Mouse (Mus musculus) megakaryocyte, adult 5-6 weeks (primary cell): ENCODE measurements at regions not wholly inside any gene's neighbourhood (a gene's known extent, or its start where the extent isn't known, plus 50 kb on each side); places are given as distances from the start of the nearest gene placed in this dataset.

Source experiments
- ATAC-seq: 2 replicates; pipeline ENCODE4 v1.8.0; 2016; ENCODE audit warnings: mild to moderate bottlenecking, inconsistent platforms; ENCODE audit not compliant: poor library complexity, severe bottlenecking

DNA sequence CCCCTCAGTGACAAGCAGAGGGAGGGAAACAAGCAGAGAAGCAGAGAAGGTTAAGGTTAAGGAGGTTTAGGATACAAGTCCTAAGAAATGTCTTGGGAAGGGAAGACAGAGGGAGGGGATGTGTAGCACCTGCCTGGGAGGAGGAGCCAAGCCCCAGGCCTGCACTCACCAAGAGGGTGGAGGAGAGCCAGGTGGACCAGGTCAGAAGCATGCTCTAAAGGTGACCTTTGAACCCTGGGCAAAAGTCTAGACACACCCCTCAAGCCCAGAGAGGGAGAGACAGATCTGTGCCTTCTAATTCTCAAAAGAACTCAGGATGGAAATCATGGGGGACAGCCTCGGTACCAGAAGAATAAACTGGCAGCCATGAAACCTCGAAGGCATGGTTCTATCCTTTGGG lies 54.4 kb upstream of the Calm2 start:
- no peak for ATAC-seq

DNA sequence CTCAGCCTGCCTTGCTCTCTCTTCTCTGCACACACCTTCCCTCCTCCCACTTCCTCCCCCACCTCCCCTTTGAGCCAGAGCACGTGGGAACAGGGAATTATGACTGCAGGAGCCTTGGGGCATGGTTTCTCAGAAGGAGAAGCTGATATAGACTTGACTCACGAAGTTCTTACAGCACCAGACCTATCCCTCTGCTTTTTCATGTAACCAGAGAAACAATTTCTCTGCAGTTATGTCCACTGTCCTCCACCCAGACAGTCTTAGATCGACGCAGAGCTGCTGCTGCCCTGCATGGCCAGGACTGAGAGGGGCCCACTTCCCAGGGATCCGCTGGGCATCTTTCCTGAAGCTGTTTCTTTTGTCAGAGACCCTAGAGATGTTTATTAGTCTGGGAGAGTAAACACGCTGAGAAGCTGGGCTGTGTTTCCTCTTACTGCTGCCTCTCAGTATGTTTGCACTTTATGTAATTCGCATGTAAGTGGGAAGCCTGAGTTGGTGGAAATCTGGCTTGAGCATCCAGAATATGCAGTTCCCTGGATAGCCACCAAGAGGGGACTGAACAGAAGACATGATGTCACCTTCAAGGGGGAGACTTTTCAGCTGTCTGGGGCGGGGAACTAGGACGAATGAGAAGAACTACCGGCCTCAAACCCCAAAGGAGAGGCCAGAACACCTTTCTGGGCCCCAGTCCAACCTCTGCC lies 55.1 kb upstream of the Calm2 start:
- ATAC-seq, result no peak

DNA sequence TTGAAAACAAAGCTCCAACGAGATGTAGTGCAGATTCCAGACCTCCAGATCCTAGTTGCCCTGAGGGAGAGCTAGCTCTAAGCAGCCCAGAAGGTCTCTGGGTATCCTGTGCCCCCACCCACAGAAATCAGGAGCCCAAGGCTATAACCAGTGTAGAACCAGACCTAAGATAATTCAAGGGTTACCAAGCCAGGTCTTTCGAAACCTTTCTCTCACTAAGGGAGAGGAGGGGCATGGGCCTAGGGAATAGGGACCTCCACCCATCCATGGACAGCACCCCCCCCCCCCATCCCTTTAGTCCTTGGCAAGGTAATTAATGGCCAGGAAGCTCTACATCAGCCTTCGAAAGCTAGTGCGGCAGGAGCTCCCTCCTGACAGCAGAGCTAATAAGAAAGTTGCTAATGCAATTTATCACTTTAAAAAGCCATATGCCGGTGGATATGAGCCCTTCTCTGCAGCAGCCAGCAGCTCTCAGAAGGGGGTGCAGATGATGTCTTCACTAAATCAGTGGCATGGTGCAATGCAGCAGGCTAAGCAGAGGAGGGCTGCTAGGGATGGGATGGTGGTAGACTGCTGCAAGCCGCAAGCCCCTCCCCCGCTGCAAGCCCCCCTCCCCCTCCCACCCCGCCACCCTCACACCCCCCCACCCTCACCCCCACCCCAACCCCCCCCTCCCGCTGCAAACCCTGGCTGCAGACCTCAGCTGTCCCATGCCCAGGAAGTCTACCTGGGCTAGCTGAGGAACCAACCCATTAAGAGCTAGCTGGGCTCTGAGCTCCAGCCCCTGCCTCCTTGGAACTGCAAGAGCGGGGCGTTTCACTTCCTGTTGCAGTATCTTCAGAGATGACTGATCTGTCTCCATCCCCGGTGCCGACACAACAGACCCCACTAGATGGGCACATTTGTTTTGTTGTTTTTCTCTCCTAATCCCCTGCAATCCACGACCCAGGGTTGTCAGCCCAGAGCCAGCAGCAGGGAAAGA lies 55.9 kb upstream of the Calm2 start:
- ATAC-seq, result peak; percentile 69

DNA sequence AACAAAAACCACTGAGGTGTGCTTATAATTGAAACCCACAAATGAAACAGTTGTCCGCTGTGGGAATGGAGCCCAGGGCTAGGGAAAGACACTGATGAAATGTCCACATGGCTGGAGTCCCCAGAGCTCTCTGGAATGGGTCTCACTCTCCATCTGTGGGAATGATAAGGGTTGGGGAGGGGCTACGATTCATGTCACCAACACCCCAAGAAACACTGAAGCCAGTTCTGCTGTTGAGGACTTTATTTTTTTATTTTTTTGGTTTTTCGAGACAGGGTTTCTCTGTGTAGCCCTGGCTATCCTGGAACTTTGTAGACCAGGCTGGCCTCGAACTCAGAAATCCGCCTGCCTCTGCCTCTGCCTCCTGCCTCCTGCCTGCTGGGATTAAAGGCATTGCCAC lies 56.8 kb upstream of the Calm2 start:
- no peak for ATAC-seq

DNA sequence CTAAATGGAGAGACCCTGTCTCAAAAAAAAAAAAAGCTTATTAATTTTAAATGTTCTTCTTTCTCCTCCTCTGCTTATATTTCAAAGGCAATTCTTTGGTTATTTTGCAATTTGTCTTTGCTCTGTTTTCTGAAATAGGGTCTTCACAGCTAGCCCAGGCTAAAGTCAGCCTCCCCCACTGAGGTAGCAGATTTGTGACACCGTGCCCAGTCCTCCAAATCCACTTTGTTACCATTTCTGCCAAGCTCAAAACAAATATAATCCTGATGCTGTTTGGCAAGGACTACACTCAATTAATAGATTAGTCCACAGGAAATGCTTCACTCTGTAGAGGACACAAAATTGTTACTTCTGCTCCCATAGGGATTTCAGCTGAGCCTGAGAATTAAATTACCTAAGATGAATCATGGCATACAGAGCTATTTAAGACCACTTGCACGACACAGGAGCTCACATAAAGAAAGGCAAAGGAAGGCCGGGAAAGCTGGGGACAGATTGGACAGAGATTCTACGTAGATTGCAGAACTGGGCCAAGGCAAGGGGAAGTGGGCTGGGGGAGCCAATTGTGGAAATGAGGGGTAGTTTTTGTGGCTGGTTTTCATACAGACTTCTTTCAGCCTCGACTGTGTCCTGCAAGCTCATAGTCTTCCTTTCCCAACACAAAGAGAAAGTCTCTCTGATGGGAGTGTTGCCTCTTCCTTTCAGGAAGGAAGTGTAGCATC lies 58.4 kb upstream of the Calm2 start:
- ATAC-seq, result peak; percentile 61

DNA sequence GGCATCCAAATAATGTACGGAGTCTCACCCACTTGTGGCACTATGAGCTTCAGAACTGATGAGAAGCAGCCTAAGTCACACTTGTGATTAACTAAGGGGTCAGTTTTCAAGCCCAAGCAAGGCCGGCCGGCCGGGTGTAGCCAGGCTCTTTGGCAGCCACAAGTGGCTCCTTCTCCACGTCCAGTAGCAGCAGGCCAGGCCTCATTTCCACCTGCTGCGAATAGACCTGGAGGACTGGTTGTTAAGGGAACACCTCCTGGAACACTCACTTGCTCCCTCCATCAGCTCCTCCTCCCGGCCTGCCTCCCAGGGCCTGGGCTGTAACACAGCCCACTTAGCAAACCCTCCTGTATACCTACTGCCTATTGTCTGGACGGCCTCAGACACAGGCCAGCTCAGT lies 61.1 kb upstream of the Calm2 start:
- no peak for ATAC-seq

DNA sequence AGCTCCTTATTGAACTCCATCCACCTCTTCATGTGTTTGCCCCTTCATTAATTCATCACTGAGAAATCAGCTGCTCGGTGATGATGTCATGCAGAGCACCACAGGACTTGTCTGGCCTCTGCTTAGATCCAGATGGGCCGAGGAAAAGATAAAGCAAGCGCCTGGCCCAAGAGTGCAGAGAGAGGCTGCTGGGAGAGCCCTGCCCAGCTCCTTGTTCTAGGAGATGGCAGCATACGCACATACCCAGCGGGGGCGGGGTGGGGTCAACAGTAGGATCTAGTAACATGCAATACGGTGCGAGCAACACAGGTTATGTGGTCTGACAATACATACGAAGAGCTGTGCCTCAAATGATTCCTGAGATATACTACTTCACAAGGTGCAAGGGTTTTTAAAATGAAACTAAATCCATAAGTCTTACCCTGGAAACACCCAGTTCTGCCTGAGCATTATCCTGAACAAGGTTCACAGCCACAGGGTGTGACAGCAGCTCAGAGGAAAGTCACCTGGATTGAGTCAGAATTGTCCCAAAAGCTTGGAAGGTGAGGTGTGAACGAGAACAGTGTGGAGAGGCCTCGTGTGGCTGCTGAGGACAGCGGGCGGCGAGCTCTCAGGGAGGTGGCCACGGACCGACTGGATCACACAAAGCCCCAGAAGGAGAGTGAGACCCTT lies 62.0 kb upstream of the Calm2 start:
- ATAC-seq, result no peak

DNA sequence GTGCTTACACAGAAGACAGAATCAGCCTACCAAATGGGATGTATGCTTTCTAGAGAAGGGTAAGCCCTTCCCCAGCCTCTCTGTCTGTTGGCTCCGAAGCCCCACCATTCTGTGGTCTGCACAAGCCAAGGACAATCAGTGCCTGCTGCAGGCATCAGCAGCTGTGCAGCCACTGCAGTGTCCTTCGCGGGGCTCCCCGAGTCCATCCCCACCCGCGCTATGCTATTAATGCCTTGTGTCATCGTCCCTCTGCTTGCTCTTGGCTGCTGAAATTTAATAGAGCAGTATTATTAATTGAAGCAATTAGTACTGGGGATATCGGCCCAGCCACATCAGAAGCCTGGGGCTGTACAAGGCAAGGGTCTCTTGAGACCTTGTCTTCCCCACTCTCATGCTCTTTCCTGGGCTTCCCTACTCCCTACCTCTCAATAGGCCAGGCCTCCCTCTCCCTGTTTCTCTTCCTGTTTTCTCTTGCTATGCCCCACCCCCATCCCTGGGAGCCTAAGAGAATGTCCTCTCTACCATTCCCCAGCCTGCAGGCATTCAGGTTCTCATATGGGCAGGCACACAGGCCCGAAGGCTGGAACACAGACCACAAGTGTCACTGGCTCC lies 65.4 kb upstream of the Calm2 start:
- peak; percentile 60 for ATAC-seq

DNA sequence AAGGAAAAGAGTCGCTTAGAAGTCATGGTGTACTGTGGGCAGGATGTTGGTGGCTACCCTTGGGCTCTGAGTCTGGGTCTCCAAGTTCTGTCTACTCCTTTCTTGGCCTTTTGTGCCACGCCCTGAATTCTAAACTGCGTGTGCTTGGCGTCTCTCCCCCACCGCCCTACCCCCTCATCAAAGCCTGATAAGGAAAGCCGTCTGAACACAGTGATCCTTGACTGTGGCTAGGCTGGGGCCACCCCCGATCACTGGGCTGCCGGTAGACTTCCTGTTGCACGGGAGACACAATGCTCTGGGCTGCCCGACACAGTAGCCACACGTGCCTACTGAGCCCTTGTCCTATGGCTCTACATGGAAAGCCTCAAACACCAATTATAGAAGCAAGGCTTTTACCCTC lies 67.1 kb upstream of the Calm2 start:
- ATAC-seq, result peak; percentile 53

DNA sequence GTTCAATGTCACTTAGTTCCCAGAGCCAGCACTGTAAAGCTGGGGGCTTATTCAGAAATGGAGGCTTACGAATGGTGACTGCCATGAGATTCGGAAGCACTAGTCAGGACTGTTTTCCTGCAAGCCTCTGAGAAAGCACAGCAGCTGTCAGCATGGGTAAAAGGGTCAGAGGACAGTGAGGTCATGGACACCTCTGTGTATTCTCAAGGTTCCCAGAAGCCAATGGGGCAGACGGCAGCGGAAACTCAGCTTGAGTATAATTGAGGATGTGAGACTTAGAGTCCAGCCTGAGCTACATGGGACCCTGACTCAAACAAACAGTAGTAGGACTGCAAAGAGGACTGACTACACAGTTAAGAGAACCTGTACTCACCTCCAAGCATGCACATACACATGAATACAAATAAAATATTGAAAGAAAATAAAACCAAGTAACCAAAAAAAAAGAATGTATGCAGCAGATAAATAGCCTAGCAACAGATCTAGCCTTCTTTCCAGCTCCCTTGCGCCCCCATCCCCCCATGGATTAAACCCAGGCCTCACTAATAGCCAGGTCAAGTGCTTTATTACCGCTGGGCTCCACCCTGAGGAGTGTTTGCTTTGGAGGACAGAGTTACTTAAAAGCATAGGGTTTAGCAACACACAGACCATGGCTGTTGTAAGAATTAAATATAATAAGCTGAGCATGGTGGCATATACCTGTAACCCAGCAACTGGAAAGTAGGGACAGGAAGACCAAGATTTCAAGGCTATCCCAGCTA lies 67.8 kb upstream of the Calm2 start:
- ATAC-seq, result 0 out of 2 replicates have a peak, but pooled peaks have one; percentile 33

DNA sequence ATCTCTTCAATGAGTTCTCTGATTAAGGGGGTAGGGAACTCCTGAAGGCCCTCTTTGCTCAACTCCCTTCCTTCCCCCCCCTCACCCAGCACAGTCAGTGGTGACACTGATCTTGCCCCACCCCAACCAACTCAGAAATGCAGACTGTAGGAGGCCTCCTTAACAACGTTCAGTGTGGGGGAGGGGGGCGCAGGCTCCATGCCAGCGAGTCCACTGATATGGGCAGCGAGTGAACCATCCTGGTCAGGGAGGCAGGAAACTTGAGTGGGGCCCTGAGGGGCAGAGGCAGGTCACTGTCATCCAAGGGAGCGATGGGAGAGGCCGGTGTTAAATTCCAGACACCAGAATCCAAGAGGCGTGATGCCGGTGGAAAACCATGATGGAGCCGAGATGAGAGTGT lies 70.5 kb upstream of the Calm2 start:
- ATAC-seq, result no peak

DNA sequence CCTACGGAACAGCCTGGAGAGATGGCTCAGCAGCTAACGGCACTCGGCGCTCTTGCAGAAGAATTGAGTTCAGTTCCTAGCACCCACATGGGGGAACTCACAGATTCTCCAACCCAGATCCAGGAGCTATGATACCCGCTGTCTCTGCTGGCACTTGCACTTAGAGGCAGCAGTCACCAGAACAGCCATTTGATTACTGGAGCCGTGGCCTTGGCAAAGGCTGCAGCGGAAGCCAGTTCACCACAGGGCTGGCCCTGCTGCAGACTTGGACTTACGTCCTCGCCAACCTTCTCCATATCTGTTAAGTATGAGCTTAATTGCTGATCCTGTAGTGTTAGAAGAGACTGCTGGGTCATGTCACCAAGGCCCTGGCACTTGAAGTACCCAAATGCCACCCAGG lies 72.7 kb upstream of the Calm2 start:
- no peak for ATAC-seq

DNA sequence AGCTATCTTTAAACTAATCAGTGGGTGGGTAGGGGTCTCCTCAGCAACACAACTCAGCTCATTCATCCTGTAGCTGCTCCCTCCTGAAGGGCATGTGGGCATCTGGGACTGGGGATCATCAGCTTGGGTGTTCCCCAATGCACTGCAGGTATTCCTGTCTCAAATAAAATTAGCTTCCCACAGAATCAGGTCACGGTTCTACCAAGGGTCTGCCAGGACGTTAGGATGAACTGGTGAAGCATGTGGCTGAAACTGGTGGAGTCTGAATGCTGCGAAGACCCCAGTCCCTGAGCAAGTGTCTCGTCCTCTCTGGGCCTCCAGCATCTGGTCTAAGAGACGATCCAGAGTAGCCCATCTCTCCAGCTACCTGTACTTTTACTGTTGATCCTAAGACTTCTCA lies 74.1 kb upstream of the Calm2 start:
- ATAC-seq, result no peak

DNA sequence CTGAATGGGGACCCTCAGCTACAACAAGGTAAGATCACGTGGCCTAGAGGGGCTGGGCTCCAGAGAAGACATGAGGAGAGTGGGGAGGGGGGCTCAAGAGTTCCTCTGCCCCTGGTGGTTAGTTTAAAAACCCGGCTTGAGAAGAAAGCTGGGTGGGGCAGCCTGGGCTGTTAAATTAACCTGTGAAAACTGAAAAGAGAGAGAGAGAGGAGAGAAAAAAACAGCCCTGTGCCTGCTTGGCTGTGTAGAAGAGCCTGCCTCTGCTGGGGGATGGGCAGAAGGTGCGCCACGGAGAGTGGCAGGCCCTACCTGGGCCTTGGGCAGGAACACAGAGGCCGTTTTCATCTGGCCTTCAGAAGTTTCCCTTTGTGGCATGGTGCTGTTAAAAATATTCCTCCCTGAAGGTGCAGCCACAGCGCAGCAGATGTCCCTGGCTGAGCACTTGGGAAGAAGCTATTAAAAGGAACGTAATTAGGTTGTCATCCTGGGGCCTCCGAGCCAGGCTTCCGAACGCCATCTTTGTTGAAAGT lies 75.0 kb upstream of the Calm2 start:
- no peak for ATAC-seq

DNA sequence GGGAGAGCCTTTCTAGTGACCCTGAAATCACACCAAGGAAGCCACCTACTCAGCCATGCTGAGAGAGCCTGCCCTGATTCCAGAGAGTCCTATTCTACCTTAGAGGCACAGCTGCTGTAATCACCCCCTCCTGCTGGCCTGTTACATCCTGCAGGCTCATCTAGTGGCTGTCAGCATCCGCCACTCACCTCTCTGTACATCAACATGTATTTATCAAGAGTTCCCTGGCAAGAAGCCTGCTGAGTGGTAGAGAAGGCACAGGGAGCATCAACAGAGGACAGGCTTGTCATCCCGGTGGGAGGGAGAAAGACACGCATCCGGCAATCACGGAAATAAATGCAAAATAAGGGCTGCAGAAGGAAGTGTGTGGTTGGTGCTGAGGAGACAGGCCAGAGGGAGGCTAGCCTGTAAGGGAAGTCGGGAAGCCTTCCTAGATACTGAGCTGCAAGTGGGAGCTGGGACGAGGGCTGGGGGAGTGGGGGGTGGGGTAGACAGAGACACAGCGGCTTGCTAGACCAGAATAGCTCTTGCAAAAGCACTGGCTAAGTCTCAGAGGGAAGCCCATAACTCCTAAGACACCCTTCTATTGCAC lies 75.9 kb upstream of the Calm2 start:
- no peak for ATAC-seq

DNA sequence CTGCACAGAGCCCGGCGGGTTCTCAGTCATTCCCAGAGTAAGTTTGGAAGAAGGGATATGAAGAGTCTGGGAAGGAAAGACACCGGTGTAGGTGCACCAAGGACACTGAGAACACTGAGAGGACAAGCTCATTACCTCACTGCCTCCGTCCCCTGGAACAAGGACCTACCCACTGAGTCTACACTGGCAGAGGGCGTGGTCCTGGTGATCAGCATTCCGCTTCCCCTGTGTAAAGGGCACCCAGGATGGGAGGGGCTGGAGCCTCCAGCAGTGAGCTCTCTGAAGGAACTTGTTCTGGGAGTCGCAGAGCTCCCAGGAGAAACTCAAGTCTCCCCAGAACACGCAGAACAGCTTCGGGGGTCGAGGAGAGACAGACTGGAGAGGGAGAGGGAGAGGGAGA lies 76.9 kb upstream of the Calm2 start:
- peak; percentile 47; the same call in 1 of the 2 replicates for ATAC-seq

DNA sequence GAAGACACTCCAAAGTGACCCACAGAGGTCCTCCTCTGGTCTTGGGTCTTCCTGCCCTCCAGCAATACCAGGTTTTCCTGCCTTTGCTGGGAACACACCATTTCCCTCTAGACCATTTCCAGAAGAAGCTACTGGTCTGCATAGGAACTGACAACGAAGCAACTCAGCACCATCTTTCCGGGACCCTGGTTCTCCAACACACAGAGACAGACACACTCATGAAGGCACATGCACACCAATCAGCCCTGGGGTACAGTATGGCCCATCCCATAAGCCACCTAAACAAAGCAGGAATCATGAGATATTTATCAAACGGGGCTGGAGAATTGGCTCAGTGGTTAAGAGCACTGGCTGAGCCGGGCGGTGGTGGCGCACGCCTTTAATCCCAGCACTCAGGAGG lies 80.4 kb upstream of the Calm2 start:
- no peak for ATAC-seq

DNA sequence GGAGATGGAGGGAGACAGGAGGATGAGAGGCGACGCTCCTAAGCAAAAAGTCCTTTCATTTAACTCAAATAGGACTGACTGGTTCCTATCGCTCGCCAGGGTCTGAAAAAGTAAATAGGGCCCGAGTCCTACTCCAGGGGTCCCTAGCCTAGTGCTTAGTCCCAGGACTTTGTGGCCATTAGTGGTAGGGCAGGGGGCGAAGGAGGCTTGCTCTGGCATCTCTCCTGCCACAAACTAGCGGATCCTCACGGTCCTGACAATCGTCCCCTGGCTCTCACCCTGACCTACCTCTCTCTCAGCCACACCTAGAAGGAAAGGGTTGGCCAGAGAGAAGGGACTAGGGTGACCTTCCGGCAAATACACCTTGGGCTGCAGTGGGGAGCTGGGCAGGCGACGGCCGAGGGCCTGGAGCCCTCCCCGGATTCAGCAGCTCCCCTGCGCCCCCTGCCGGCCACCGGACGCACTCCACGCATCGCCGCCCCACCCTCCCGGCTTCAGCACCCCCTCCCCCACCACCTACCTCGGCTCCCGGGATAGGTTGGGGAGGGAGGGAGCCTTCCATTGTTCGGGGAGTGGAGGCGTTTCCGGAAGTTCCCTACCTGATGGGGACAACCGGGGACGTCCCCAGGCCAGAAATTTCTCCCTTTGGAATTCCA lies 83.6 kb upstream of the Calm2 start:
- peak; percentile 86 for ATAC-seq
